Mouse (Mus musculus): ENCODE data around the gene Umodl1. TPM values are rescaled to one million over a fixed set of nuclear protein-coding genes. Genes with fewer than 3 reads are reported as not detected.

Gene Umodl1
- total and polyA plus RNA-seq, 3 experiments = not detected

DNA sequence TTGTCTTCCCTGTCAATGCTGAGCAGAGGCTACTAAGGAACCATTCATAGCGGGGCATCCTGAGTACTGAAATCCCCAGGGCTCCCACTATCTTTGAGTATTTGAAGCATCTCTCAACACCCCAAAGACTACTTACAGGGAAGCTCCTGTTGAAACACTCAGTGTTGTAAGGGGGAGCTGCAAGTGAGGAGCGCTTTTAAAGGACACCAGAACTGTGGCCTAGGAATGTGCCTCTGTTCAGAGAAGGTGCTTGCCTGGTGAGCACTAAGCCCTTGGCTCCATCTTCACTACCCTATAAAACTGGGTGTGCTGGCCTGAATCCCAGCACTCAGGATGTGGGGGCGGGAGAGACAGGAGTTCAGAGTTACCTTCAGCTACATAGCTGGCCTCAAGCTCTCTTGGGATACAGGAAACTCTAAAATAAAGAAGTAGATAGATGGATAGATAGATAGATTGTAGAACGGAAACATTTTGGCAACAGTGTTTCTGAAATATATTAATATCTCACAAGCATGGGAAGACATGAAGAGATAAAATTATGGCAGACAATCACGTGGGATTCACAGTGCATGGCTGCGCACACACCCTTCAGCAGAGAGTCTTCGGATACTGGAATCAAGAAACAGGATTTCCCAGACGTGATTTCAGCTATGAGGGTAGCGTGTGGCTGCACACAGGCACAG, 80.4 kb downstream of the Umodl1 start (continued):
- peak; percentile 80 for TF ChIP-seq ETS1 (IDR thresholded peaks at IDR 0.05; ENCODE audit: low read depth, low read length)

DNA sequence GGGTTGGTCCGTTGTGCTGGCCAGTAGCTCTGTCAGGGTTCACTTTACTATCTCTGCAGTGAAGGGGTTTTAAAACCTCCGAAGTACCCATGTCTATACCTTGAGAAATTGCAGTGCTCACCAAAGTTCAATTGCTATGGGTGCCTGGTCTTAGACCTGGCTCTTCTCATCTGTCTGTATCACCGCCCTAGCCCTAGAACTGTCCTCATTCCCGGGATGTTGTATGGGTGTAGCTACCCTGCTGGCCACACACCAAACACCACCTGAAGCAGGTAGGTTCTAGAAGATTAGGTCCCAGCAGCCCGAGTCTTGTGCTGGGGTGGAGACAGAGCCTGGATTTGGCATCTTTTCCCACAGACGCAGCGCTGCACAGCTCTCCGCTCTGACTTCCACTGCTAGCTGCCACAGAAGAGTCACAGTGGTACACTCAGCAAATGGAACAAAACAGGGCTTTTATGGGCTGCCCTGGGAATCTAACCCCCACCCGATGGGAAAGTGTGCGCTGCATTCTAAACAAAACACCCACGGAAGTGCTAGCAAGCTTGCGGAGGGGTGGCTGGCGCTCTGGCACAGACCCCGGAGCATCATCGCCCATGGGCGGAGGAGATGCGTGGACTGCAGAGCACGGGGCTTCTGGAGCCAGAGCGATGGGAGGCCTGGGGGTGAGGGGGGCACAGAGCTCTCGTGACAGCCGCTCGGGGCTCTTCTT, 81.9 kb downstream of the Umodl1 start:
- Histone ChIP-seq H3K9ac (ENCODE audit: control insufficient read depth, low read depth, low read length, poor library complexity, severe bottlenecking) (no peak overlapping the region), H3K79me2 (ENCODE audit: control insufficient read depth, insufficient read depth, low read length, poor library complexity) (no peaks in the 10 kb centered on the region), H3K4me3 (ENCODE audit: control insufficient read depth in 1 of 2, insufficient read depth in 1 of 2, low read depth in 2 of 2, low read length in 2 of 2) (no peak overlapping the region), H3K27me3 (ENCODE audit: control insufficient read depth in 1 of 2, insufficient read depth in 2 of 2, low read length in 2 of 2) (no peaks in the 10 kb centered on the region), H3K36me3 (ENCODE audit: control insufficient read depth in 1 of 2, insufficient read depth in 2 of 2, low read length in 2 of 2) (peaks cover 0 to 45% of the 10 kb centered on the region in 2 experiments; a peak in 2 of 4 replicates), H3K4me1 (ENCODE audit: control insufficient read depth in 1 of 2, insufficient read depth in 2 of 2, low read length in 2 of 2) (peaks cover 27 to 49% of the 10 kb centered on the region in 2 experiments), H3K27ac (ENCODE audit: control insufficient read depth, low read depth, low read length) (no peak overlapping the region), H3K9me3 (replicated peaks; ENCODE audit: insufficient read depth, low read length) (no peaks in the 10 kb centered on the region)
- DNase-seq (ENCODE audit: low read depth, low spot score) = no peak
- TF ChIP-seq MYB (IDR thresholded peaks at IDR 0.05; ENCODE audit: low read depth, low read length) (no peak), RCOR1 (IDR thresholded peaks at IDR 0.05; ENCODE audit: low read depth, low read length) (no peak), USF2 (IDR thresholded peaks at IDR 0.05; ENCODE audit: borderline replicate concordance in 1 of 2, insufficient read depth in 1 of 2, low read depth in 1 of 2, low read length in 2 of 2) (no peak), TCF12 (IDR thresholded peaks at IDR 0.05; ENCODE audit: low read depth, low read length) (no peak), CTCF (IDR thresholded peaks at IDR 0.05 in 2 of 3, conservative IDR thresholded peaks at IDR 0.05 in 1 of 3; ENCODE audit: control insufficient read depth in 1 of 3, insufficient read depth in 1 of 3, low read depth in 2 of 3, low read length in 3 of 3, poor library complexity in 1 of 3, severe bottlenecking in 1 of 3) (no peak)

DNA sequence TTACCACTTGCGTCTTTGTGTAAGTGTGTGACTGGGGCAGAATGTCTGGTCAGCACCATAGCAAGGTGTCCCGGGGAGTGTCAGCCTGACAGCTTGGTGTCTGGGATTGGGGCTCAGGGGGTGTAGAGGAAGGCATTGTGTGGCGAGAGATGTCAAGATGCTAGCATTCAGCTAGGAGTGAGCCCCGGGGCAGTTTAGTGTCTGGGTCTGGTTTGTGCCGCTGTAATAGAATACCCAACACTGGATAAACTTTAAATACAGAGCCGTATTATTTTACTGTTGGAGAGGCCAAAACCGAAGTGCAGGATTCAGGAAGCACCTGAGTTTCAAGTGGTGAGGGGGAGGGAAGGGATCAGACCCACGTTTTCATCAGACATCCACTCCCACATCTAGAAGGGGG, 82.9 kb downstream of the Umodl1 start:
- Histone ChIP-seq H3K4me1 (ENCODE audit: control insufficient read depth in 1 of 2, insufficient read depth in 2 of 2, low read length in 2 of 2) (peaks cover 27 to 49% of the 10 kb centered on the region in 2 experiments), H3K27ac (ENCODE audit: control insufficient read depth, low read depth, low read length) (no peak overlapping the region), H3K9me3 (replicated peaks; ENCODE audit: insufficient read depth, low read length) (no peaks in the 10 kb centered on the region), H3K4me3 (ENCODE audit: control insufficient read depth in 1 of 2, insufficient read depth in 1 of 2, low read depth in 2 of 2, low read length in 2 of 2) (no peak overlapping the region), H3K79me2 (ENCODE audit: control insufficient read depth, insufficient read depth, low read length, poor library complexity) (no peaks in the 10 kb centered on the region), H3K9ac (ENCODE audit: control insufficient read depth, low read depth, low read length, poor library complexity, severe bottlenecking) (no peak overlapping the region), H3K27me3 (ENCODE audit: control insufficient read depth in 1 of 2, insufficient read depth in 2 of 2, low read length in 2 of 2) (no peaks in the 10 kb centered on the region), H3K36me3 (ENCODE audit: control insufficient read depth in 1 of 2, insufficient read depth in 2 of 2, low read length in 2 of 2) (peaks cover 0 to 45% of the 10 kb centered on the region in 2 experiments; a peak in 2 of 4 replicates)
- no peak for TF ChIP-seq MAFK (IDR thresholded peaks at IDR 0.05; ENCODE audit: borderline replicate concordance, low read depth, low read length)
- no peak for TF ChIP-seq POLR2AphosphoS5 (IDR thresholded peaks at IDR 0.05; ENCODE audit: borderline replicate concordance, low read depth, low read length)
- TF ChIP-seq MAZ (IDR thresholded peaks at IDR 0.05; ENCODE audit: low read depth, low read length) = no peak
- TF ChIP-seq NELFE (IDR thresholded peaks at IDR 0.05; ENCODE audit: low read depth, low read length) = no peak
- TF ChIP-seq RCOR1 (IDR thresholded peaks at IDR 0.05; ENCODE audit: low read depth, low read length) = no peak
- no peak for TF ChIP-seq MYB (IDR thresholded peaks at IDR 0.05; ENCODE audit: low read depth, low read length)
- TF ChIP-seq EP300 (IDR thresholded peaks at IDR 0.05; ENCODE audit: low read depth in 1 of 2, low read length in 2 of 2) = no peak
- no peak for TF ChIP-seq RAD21 (IDR thresholded peaks at IDR 0.05; ENCODE audit: low read depth, low read length)
- no peak for TF ChIP-seq CTCF (IDR thresholded peaks at IDR 0.05 in 2 of 3, conservative IDR thresholded peaks at IDR 0.05 in 1 of 3; ENCODE audit: control insufficient read depth in 1 of 3, insufficient read depth in 1 of 3, low read depth in 2 of 3, low read length in 3 of 3, poor library complexity in 1 of 3, severe bottlenecking in 1 of 3)
- no peak for TF ChIP-seq NRF1 (IDR thresholded peaks at IDR 0.05; ENCODE audit: insufficient read depth, low read depth, low read length, poor library complexity, severe bottlenecking)
- no peak for TF ChIP-seq ZKSCAN1 (IDR thresholded peaks at IDR 0.05; ENCODE audit: low read depth, low read length)
- TF ChIP-seq ELF1 (IDR thresholded peaks at IDR 0.05; ENCODE audit: low read depth, low read length) = no peak
- TF ChIP-seq MYC (IDR thresholded peaks at IDR 0.05; ENCODE audit: low read depth, low read length) = no peak
- TF ChIP-seq SIN3A (IDR thresholded peaks at IDR 0.05; ENCODE audit: low read length) = no peak
- no peak for TF ChIP-seq BHLHE40 (IDR thresholded peaks at IDR 0.05; ENCODE audit: borderline replicate concordance, low read depth, low read length)
- TF ChIP-seq USF1 (IDR thresholded peaks at IDR 0.05; ENCODE audit: low read depth, low read length) = no peak
- TF ChIP-seq POLR2A (IDR thresholded peaks at IDR 0.05; ENCODE audit: control insufficient read depth in 1 of 2, insufficient read depth in 1 of 2, low read depth in 1 of 2, low read length in 2 of 2, poor library complexity in 1 of 2) = no peak
- no peak for TF ChIP-seq ZMIZ1 (IDR thresholded peaks at IDR 0.05; ENCODE audit: low read depth, low read length)
- DNase-seq (ENCODE audit: low read depth, low spot score) = no peak

All from MEL (cell line).